Mouse (Mus musculus) T-helper 17 cell (primary cell): ENCODE data around the gene Morc1.

Experiments
- in situ Hi-C, 2 experiments: fragments of 300-600 bp; cut with MboI, MseI; formaldehyde crosslinking; loops; 1 replicate in 1 of 2; 2 replicates in 1 of 2; pipeline ENCODE4 v1.15.1; 2025; ENCODE audit warnings: high pct_unique_total_duplicates in 2 of 2

Gene Morc1

DNA sequence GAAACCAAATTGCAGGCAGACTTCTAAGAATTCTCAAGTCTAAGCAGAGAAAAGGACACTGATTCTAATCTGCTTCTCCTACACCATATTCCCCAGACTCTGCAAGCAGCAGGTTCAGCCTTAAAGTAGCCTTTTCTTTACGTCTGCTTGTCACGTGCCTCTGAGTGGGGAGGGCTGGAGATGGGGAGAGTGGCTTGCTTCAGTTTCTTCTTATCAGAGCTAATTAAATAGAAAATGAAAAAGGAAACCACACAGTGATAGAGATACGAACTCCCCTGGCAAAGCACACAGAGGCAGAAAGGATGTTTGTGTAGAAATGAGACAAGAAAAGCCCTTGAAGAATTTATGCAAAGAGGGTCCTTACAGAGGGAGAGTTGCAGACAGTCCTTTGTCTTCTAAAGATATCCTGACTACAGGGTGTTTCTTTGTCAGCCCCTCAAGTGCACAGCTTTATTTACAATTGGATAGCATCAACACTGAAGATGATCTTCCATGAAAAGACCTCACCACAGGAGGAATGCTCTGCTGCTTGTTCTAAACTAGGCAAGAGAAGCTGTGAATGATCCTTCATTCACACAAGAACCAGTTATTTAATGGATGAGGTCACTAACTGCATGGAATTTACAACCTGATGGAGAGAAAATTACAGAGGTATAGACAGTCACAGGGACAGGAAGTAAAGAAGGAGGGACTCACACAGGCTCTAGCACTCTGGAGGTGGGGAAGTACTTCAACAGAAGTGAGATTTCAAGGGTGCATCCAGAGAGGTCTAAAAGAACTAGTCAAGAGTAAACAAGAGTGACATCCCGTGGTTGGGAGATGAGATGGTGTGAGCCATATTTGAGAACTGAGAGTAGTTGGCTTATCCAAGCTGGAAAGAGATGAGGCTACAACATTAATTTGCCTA, 44.1 kb downstream of the Morc1 start:
- in situ Hi-C loops = no loop called here

DNA sequence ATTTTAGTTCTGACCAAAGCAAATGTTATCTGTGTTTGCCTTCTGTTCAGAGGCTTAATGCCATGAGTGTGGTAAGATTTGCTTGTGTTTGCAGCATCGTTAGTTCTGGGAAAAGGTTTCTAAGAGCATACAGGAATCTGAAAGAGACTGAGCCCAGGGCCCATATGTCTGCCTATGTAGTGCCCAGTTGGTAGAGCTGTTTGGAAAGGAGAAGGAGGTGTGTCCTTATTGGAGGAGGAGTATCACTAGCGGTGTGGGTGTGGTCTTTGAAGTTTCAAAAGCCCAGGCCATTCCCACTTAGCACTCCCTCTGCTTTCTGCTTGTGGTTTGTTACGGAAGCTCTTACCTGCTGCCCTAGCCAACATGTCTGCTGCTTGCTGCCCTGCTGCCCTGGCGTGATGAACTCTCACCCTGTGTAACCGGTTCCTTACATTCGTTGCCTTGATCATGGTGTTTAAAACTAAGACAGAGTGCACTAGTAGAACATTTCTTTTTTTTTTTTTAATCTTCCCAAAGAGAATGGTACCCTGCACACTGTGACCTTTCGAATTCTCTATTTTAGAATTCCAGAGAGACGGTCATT, 48.3 kb downstream of the Morc1 start:
- in situ Hi-C loops = no loop called here

DNA sequence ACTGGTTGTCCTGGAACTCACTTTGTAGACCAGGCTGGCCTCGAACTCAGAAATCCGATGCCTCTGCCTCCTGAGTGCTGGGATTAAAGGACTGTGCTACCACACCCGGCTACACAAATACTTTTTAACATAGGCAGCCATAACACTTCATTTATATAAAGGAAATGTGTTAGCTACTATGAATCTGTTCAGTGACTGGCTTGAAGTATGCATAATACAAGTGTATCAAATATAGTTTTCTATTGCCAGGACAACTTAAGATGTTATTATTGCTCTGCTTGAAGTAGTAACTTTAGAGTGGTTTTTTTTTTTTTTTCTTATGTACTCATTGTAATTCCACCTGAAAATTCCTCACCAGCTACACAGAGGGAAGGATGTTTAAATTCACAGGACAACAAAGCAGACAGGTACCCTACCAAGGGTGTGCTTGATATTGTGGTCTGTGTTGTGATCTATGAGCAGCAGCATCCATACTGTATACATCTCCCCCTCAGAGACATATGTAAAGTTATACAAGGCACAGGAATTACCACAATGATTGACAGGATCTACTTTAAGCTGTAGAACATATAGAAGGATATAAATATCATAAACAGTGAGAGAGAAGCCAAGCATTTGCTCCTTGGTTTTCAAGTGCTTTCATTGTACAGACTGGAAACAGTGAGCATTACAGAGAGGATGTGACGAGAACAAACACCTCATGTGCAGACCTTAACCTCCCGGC, 85.9 kb downstream of the Morc1 start:
- in situ Hi-C loops = no loop called here

DNA sequence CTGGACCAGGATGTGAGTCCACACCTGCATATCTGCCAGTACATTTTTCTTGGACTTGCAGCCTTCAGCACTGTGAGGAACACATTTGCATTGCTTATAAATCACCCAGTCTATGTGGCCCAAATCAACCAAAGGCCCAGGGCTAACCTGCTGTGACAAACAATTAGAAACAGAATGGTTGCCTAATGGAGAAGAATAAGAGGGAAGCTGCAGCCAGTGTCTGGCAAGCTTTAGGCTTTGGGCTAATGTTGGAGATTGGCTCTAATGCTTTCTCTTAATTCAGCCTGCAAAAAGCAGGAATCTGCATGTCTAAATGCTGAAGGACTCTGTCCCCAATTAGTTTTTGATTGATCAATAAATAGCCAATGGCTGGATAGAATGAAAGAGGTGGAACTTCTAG, 88.5 kb downstream of the Morc1 start:
- in situ Hi-C loops = no loop called here

DNA sequence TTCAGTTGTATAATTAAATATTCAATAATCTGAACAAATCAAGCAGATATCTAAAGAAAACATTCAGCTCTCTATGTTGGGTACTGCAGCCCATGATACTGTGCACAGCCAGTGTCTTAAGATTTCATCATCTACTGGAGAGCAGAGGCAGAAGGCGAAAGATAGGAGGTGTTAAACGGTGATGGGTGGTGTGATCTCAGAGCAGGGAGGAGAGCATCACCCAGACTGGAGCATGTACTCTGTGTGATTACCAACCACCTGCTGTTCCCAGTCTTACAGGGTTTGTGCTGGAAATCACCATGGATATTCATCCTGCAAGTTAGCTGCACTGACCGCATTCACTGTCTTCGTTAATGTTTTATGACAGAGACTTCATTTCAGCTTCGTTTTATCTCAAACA, 106.1 kb downstream of the Morc1 start:
- in situ Hi-C loops = no loop called here

DNA sequence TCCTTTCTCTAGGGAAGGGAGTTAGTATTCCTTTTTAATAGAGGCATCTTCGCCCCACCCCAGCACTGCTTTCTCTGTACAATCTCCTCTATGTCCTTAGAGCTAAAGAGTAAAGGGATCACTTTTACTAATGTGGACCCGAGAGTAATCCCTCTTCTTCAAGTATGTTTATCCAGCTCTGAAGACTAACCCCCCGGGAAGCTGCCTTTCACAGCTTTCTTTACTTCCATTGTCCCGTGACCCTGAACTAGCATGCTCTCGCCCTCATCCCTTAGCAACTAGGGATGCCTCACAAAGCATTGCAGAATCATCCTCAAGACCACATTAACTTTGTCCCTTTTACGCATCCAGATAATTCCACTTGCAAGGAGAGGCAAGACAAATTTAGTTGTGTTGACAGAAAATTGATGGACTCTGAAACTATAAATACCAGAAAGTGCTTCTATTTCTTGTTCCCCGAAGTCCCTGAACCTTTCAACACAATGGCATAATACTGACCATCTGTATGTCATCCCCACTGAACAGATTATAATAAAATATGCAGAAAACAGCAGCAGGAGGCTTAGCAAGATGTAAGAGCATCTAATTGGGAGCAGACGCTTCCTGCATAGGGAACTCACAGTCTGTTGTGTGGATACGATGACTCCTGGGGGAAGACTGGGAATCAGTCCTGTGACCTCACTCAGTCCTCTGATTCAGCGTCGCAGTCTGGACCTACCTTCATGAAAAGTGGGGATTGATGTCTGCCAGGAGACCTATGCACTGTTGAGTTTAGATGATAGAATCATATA, 131.4 kb downstream of the Morc1 start:
- in situ Hi-C loops = no loop called here

DNA sequence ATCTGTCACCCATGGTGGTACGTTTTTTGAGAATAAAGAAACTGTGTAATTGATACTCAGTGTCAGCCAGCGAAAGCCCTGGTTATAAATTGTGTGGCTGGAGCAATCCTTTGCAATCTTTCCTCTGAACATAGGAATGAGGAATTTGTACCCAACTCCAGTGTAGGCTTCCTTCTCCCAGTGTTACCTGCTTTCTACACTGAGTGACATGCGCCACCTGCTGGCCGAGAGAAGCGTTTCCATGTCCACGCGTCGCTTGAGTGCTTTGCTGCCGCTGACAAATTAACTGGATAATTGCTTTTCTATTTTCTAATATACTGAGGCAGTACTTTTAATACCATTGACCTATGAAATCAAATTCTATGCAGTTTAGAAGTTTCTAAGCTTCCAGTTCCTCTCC, 139.3 kb downstream of the Morc1 start:
- in situ Hi-C loops = no loop called here

DNA sequence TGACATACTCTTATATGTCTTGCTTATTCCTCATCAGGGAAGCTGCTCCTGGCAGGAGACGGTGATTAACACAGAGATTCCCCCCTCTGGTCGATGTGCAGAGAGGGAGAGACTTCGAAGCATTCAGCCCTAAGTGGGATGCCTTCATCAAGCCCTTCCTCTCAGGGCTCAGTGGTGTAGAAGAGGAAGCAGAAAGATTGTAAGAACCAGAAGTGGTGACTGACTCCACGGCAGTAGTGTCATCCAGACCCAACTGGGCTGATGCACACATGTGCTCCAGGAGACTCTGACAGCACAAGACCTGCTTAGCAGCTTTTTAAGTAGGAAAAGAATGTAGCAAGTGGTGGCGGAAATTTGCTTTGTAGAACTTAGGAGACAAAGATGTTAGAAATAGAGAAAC, 143.0 kb downstream of the Morc1 start:
- in situ Hi-C loops = no loop called here

DNA sequence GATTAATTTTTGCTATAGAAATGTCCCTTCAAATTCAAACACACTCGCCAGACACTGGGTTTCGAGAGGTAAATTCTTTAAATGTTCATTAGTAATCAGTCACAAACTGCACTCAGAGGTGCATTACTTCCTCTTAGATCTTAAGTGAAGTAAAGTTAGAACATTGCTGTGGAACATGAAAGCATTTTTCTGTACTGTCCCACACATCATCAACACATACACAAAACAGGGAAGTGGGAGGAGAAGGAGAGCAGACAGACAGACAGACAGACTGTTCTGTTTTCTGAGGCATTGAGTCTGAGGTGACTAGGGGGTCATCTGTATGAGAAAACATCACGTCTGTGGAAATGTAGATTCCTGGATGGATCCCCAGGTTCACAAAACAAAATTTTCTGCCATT, 143.5 kb downstream of the Morc1 start:
- in situ Hi-C loops = no loop called here

DNA sequence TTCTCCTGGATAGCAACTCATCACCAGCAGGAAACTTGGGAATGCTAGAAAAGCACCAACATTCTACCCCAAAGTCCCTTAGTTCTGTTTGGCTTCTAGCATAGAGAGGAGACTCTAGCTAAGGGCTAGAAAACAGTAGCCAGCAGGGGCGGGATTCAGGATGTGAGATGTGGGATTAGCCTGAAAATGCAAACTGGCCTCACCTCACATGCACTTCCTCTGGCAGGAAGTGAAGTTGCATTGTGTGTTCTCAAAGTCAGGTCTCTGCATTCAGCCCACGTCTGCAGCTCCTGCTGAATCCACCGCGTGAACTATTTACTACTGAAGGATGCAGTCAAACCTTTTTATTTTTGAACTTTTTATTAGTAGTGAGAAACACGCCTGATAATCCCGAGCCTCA, 154.3 kb downstream of the Morc1 start:
- in situ Hi-C loops = no loop called here

DNA sequence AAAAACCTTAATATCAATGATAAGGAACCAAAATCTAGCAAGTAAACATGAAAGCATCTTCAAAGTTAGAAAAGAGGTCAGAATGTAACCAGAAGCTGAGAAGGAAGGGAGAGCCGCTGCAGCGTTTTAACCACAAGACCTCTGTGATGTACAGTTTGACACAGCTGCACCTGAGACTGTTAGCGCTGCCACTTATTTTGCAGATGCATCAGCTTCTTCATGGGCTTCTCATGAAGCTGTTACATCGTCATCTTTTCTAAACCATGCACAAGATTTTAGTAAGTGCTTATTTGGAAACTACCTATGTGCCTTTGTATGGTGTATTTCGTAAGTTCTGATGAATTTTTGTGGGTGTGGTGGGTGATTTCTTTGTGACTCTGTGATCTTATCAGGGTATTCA, 163.4 kb downstream of the Morc1 start:
- in situ Hi-C loops = no loop called here

DNA sequence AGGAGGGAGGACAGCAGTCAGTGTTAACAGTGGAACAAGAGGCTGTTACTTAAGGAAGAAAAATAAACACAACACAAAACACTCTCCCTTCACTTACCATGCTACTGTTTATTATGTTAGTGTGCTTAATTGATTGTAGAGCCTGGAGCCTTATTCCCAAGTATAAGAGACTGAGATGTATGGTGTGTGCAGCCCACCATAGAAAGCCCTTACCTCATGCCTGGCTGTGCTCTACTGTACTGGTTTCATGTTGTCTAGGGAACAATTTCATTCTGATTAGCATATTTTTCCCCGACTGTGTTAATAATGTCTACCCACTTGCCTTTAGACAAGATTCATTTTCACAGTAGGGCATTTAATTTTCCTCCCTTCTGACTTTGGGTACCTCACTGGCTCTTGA, 164.2 kb downstream of the Morc1 start:
- in situ Hi-C loops = no loop called here

DNA sequence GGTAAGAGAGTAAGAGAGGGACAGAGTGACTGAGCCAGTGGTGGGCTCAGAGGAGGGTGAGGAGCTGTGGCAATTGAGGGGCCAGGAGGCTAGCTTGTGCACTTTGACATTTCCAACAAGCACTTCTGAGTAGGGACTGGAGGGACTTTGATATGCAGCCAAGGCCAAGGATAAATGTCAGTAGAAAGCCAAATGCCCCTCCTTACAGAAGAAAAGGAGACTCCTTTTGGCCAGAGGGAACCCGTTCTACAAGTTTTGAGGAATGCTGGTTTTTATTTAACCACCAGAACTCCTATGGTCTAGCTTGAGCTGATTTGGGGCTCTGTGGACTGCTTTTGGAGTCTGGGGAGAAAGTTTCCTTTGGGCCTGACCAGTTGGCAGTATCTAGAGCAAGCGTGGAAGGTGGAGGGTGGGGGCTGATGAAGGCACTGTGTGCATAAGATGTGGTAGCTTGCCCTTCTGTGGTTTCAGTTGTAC, 172.7 kb downstream of the Morc1 start:
- in situ Hi-C loops = no loop called here

DNA sequence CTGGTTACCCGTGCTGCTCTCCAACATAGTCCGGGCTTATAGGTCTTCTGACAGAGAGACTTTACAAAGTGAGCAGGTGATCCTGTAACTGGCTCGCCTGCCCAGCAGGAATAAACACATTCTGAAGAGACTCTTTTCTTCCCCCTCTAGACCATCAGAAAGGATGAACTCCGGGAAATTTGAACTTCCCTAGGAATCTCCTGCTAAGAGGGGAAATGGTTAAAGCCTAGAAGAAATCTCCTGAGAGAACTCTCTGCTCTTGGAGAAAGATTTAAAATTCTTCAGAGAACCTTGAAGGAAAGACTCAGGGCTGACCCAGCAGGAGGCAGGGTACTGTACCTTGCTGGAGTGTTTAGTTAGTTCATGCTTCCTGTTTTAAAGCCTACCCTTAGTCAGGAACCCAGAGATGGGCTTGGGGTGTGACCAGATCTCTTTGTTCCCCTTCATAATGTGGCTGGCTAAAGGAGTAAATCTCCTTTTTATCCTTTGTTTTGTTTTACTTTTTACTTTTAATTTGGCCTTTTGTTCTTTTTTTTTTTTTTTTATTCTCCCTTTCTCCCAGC, 175.5 kb downstream of the Morc1 start:
- in situ Hi-C loops = no loop called here

DNA sequence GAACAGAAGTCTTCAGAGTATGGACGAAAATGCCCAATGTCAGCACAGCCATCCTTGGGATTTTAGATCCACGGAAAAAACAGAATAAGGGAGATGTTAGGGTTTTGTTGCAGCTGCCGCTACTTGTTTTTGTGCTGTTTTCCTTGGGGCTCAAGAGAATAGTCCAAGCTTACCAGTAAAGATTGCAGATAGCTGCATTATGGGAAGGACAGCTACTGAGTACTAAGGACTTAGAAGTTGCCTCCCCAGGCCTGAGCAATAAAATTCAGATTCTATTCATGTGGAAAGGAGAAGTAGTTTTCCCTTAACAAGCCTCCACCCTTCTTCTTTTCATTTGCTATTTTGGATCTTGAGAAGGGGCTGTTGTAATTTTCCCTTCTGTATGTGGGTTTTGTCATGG, 177.2 kb downstream of the Morc1 start:
- in situ Hi-C loops = no loop called here

DNA sequence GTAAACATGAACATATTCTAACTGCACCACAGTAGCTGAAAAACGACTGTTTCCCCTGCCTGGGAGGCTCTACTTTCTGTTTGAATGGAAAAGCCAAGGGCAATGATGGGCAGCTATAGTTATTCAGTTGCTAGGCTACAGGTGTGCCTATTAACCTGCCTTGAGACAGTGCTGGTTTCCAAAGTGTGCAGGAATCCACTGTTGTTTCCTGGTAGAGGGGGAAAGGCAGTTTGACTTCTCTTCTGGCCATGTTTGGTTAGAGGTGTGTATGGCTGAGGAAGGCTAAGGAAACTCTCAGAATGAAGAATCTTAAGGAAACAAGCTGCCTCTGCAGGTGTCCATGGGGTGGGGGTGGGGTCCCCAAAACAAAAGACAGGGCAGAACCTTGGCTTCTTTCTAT, 179.8 kb downstream of the Morc1 start:
- in situ Hi-C loops = no loop called here

DNA sequence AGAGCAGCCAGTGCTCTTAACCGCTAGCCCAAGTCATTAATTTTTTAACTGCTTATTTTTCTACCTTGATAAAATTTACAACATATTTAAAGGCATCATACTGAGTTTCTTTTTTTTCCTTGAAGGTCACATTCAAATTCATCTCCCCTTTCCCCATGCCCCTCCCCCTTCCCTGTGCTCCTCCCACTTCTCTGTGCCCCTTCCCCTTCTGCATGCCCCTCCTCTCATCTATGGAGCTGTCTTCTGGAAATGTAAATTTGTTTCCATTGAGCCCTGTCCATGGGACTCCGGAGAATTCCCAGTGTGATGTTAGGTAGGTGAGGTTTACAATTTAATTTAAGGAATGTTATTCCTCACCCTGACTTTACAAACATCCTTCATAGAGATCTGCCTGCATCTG, 180.4 kb downstream of the Morc1 start:
- in situ Hi-C loops = no loop called here

DNA sequence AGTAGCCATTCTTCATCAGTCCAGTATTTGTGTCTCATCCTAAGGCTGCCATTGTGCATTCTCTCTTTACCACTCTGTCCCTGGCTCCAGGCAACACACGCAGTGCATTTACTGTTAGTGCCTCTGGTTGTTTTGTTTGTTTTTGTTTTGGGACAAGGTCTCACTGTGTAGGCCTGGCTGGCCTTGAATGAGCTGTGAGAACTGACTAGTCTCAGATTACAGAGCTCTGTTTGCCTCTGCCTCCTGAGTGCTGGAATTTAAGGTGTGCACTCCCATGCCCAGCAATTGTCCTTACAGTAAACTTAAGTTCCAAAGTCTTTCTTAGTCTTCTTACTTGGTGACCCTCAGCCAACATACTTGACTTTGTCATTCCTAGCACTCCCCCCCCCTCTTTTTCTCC, 182.7 kb downstream of the Morc1 start:
- in situ Hi-C loops = no loop called here

DNA sequence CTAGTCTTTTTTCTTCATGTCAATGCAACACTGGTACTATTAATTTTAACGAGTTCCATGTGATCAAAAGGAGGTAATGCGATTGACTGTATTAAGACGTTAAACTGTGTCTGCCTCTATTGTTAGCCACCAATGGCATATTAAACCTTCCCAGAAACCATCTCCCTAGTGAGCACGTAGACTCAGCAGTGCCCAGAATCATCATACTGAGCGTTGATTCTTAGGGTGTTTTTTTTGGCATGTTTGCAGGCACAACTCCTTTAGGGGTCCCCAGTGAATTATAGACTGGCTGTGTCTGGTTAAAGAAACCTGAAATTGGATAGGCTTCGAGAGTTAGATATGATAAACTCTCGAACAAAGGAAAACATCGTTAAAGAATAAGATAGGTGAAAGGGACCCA, 189.5 kb downstream of the Morc1 start:
- in situ Hi-C loops = no loop called here

DNA sequence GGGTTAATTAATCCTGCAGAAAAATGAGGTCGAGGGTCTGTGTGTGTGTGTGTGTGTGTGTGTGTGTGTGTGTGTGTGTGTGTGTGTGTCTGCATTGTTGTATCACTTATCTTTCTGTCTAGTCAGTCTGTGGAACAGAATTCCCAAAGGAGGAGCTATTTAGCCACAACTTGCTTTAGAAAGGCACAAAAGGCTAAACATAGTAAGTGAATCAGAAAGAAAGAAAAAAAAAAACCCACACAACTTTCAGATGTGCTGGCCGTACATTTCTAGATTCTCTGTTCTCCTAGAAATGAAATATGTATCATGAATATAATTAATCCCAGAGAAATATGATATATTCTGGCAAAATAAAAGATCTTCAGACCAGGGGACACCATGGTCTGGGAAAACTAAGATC, 190.0 kb downstream of the Morc1 start:
- in situ Hi-C loops = no loop called here

DNA sequence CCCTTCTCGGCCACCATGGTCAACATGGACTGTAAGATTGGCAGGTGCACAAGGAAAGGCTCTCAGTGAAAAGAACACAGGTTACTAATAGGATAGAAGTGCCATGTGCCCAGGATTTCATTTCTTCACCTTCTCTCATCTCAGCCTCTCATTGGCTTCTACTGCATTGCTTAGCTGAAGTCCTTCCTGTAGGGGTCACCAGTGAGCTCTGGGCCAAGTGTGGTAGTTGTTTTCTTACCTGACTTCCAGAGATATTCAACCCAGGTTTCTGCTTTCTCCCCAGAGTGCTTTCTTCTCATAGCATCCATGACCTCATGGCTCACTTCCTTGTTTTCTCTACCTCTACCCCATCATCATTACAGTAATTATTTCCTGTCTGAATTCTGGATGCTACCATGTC, 192.4 kb downstream of the Morc1 start:
- in situ Hi-C loops = no loop called here

DNA sequence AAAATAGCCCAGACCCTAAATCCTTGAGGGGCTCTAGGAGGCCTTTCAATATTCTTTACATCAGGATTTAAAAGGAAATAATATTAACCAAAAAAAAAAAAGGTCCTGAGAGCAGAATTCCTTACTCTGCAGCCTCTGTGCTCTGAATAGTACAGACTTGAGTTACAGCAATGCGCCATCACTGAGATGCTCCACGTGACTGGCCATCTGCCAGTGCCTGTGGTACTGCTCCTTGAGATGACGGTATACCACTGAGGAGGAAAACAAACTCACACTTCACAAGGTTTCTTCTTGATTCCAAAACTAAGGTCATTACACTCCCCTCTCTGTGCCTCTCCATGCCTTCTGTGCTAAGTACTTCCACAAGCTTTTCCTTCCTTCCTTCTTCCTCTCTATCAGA, 195.1 kb downstream of the Morc1 start:
- in situ Hi-C loops = no loop called here
